Mouse (Mus musculus) kidney, postnatal 14 days (tissue): ENCODE measurements around the gene Hunk.

Experiments
- DNase-seq: peaks from one replicate; pipeline ENCODE4 v3.0.0; 2022; ENCODE audit warnings: mixed read lengths

Gene Hunk

DNA sequence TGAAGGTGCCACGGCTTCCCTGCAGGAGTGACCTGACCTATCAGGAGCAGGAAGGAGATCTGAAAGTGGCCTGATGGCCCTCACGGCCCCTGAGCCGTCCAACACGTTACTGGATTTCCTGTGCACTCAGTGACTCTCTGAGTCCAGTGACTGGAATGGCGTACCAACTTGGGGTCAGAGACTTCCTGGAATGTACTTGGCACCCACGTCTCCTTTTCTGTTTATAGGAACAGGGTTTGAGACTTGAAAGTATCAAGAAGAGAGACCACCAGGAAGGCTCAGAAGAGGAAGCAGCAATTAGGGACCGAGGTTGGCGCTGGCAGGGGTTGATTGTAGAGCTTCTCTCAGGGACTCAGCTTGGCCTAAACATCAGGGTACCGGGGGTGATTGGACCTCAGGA, 131.2 kb downstream of the Hunk start:
- DNase-seq: no peak

DNA sequence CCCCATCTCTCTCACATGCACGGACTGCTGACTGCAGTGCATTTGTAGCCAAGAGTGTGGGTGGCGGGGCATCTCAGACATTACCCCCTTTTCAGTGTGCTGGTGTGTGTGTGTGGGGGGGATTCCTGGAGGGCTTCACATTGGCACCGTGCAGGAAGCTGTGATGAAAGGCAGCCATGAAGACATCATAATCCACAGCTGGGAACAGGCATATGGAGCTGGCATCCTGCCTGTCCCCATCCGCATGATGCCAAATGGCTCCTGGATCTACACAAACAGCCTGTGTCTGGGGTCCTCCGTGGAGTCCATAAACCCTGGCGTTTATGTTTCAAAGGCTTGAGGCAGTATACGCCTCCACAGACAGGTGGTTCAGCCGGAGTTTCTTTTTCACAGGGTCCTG, 132.4 kb downstream of the Hunk start:
- no peak for DNase-seq

DNA sequence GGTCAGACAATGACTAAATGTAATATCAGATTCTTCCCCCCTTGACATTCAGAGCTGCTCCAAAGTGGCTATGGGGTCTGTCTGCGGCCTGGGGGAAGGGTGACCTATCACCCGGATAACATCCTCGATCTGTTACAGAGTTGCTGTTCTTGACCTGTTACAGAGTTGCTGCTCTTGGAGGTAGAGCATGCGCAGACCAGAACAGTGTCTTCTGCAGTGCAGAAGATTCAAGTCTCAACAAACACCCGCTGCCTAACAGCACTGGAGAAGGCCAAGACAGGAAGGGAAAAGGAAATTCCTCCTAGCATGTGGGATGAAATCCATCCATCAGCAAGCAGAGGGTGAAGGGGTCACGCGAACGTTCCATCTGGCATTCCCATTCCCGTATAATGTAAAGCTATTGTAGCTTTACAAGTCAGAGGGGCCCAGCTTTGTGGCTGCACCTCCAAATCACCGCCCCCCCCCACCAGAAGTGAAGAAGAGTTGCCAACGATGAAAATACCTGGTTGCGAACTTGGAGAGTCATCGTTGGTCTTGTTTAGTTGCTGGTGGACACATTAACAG, 133.0 kb downstream of the Hunk start:
- no peak for DNase-seq

DNA sequence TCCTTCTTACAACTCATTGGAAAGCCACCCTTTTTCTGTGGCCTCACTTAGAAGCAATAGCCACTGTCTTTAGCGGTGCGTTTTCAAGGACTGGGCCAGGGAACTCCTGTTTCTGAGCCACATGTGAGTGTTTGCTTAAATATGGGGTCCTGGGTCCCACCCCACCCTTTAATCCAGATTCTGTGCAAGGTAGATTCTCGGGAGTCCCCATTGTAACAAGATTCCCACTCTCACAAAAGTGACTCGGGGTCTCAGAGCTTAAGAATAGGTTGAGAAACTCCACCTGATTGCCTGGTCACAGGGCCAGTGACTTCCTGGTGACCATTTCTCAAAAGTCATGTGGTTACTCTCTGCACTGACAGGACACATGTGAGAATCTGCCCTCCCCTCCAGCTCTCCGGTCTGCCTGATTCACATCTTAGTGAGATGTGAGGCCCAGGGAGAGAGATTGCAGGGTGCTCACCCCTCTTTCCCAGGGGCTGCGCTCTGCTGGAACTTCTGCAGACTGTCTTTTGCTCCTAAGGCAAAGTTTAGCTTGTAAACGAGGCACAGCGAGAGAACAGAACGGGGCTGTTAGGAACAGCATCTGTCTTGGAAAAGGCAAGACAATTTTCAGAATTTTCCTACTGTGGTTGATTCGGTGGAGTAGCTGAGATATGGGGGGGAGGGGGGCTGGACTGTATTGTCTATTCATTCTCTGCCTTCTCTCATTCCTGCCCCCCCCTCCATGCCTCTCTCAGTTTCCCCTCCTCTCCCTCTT, 135.6 kb downstream of the Hunk start:
- DNase-seq: no peak

DNA sequence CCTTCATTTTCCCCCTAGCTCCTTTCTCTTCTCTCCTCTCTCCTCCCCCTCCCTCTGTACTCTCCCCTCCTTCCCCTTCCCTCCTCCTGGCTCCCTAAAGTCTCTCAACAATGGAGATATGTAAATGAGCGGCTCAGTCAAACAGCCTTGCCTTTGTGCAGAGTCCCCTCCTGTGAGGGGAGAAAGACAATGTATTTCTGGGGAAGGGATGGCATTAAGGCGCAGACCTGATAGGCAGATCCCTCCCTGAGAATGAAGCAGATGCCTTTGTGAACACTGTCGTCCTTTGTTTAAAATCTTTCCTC, 136.1 kb downstream of the Hunk start:
- DNase-seq: no peak

DNA sequence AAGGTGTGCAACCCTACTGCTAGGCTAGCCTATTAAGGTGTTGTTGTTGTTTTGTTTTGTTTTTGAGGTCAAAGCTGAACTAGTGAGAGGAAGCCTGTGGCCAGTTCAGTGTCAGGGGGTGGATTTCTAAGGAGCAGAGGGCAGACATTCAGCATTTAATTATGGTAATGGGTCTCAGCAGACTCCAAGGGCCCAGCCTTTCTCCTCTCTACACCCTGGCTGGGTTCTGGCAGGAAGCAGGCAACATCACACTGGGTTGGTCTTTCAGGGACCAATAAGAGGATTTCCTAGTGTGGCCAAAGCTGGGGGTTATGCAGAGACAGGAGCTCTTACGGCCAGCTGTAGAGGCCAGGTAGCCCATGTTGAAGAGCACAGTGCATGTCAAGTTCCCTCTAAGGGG, 136.8 kb downstream of the Hunk start:
- peak; percentile 15 for DNase-seq

DNA sequence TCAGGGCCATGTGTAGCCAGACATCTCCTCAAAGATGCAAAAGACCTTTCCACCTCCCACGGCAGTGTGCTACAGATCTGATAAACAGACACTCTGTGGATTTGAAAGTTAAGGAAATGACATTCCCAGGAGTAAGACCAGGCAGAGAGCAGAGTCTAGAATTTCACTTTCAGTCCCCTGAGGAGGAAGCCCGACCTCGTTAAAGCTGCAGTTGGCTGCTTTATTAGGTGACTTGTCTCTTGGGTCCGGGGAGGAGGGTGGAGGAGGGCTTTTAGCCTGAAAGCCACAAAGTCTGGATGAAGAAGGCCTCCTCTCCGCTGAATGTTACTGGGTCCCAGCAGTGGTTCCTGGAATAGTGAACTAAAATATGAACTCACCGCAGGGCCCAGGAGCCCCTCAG, 137.6 kb downstream of the Hunk start:
- DNase-seq: no peak

DNA sequence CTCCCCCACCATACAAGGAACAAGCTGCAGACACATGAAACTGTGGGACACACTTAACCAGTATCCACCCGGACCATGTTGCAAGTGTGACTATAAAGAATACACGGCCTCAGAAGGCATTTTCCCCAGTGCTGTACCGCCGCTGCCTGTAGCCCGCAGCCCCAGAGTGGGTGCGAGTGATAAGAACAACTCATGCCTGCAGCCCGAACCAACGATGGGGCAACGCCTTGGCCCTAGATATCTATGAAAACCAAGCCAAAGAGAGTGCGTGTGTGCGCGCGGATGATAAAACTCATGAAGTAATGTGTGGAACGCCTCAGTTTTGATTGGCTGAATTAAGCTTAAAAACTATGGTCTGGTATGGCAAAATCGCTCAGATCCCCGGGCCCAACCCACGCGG, 138.1 kb downstream of the Hunk start:
- no peak for DNase-seq

DNA sequence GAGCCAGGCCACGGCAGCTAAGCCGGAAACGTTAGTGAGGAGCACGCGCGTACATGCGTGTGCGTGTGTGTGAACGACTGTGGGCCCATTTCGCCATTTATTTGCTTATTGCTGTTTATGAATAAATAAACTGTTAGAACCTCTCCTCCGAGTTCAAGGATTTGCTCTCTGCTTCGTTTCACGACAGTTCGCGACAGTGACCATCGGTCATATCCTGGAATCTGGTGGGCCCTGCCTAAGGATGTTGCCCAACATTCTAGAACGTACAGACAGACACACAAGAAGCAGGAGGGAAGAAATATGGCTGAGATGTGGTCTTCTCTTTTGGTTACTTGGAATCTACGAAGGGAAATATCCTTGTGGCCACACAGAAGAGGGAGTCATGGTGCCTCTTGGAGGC, 138.6 kb downstream of the Hunk start:
- no peak for DNase-seq

DNA sequence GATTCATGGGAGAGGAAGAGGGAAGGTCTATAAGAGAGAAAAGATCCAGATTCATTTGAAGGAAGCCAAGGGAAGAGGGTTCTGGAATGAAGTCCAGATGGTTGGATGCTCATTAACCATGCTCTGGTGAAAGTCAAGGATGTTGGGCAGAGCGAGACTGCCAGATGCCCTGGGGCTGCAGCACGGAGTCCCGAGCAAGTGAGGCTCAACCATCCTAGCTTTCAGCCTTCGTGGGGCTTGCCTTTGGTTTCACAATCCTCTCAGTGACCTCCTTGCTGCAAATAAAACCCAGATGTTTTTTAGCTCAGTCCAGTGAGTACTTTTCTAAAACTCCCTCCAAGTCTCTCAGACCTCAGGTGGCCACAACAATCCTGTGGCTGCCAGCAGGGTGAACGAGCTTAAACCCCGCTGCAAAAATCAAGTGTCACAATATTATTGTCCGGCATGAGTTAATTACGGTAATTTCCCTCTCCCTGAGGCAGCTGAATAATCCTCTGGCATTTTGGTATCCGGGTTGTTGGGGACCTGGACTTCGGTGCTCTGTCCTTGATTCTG, 147.4 kb downstream of the Hunk start:
- no peak for DNase-seq

DNA sequence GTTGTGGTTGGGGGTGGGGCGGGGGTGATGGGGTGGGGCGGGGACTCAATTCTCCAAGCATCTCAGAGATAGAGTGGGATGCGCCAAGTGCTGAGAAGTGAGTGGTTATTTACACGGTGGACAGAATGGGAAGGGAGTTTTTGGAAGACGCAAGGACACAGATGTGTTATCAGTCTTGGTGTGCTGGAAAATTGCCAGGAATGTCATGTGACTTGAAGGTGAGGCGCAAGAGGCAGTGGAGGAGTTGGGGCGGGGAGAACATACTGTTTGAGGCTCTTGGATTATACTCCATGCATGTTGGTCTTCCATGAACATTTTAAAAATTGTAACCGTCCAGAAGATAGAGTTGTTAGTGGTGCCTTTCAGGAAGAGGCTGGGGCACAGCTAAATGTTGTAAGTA, 148.8 kb downstream of the Hunk start:
- DNase-seq: no peak

DNA sequence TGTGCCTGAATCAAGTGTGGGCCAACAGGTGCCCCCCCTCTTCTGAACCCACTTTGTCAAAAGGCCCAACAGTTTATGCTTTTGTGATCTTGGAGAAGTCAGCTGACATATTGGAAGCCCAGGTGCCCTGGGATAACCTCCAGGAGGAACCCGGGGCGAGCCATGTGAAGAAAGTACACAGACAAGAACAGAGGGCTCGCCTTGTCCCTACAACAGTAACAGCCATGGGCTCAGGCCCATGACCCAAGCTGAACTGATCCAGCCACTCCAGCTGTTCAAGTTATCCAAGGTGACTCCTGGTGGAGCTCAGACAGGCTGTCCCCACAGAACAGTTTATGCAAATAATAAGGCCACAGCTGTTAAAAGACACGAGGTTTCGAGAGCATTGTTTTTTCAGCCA, 153.1 kb downstream of the Hunk start:
- peak; percentile 17 for DNase-seq

DNA sequence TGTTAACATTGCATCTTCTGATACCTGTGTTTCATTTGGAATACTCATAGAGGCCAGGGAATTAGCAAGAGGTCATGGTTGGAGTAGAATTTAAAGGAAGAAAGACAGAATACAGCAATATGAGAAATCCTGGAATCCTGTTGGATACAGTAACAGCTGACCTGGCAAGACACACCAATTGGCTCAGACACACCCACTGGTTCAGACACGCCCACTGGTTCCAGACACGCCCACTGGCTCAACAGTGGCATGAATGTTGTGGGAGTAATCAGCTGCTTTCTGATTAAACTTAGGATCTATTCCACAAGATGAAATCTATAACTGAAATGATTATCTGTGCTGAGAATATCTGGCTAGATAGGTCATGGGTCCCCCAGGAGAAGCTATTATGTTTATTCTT, 155.4 kb downstream of the Hunk start:
- DNase-seq: no peak

DNA sequence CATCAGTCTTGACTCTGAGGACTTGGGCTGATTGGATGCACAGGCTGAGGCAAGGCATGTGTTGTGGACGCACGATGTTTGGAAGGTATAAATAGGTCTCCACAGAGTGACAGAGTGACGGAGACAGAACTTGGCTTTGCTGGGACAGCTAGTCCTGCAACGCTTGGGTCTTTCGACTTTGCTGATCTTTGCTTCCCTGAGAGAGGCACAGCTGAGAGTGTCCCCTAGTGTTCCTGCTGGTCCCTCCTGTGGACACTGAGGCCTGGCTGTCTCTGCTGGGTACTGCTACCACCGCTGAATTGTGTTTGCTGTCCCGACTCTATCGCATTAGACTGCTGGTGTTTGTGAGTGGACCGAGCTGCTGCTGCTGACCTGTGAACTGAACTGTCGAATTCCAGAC, 156.6 kb downstream of the Hunk start:
- no peak for DNase-seq

DNA sequence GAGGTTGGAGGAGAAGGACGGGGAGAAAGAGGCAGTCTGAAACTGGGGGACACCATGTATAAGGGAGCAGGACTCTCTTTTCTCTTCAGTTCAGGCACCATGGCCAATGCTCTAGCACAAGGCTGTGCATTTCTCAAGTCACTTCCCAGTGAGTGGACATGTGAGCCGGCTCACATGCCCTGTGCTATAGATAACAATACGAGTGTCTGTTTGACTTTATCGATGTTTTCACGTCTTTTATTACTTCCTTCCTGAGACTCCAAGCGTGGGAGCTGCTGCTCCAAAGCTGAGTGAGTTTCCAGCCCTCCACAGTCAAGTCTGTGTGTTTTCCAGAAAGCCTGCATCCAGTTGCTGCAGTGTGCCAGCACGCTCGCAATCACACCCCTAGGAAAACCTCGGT, 158.4 kb downstream of the Hunk start:
- no peak for DNase-seq

DNA sequence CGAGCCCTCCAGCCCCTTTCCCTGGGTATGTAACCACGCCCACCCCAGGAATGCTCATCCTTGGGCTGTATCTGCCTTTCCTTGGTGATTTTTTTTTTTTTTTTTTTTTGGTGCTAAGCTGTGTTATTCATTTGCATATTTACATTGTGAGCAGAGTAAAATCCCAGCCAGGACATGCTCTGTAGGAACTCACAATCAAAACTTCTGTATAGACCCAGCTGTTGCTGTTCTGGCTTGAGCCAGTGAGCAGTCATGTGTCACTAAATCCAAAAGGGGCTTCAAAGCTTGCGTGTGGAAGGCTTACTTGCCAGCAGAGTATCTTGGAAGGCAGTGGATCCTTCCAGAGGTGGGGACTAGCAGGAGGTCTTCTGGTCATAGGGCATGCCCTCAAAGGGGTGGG, 159.7 kb downstream of the Hunk start:
- no peak for DNase-seq

DNA sequence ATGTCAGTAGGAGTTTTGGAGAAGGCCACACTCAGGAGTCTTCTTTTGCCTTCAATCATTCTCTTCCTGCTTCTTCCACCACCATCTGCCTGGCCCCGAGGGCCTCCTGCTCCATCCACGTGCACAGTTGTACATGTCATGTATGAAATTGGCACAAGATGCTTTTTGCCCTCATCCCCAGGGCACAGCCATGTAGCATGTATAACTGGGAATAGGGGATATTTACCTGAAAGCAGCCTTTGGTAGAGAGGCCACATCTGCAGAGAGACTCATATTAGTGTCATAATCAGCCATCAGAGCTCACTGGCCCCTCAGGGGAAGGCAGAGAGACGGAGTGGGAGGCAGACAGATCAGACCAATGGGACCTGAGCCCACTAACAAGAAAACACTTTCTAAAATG, 160.8 kb downstream of the Hunk start:
- DNase-seq: no peak

DNA sequence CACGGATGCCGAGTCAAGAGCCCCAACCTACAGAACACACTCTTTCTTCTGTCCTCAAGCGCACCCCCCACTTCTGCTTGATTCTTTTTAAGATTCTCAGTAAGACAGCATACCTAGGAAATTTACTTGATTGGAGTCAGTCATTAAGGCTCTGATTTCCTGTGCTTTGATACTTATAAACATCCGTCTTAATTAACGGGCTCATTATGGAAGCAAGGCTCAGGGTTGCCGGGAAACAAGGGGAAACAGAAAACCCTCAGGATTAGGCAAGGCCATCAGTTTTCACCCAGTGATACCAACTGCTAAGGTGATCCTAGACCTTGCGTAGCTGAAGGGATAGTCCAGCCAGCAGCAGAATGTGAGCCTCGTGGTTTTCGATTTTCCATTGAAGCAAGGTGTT, 162.2 kb downstream of the Hunk start:
- no peak for DNase-seq
